Mouse (Mus musculus): ENCODE data around the gene Akt2. TPM values are rescaled to one million over a fixed set of nuclear protein-coding genes. Genes with fewer than 3 reads are reported as not detected.

Gene Akt2
- total and polyA plus RNA-seq, 3 experiments: 73.5 to 127 TPM; not detected in 1

- no peak for DNase-seq (ENCODE audit: low read depth, low spot score)
- H3K4me3 ChIP-seq (ENCODE audit: control insufficient read depth in 1 of 2, insufficient read depth in 1 of 2, low read depth in 2 of 2, low read length in 2 of 2): no peak overlapping the region
- H3K9me3 ChIP-seq (replicated peaks; ENCODE audit: insufficient read depth, low read length): no peaks in the 10 kb centered on the region
- no peak overlapping the region for H3K9ac ChIP-seq (ENCODE audit: control insufficient read depth, low read depth, low read length, poor library complexity, severe bottlenecking)
- H3K27me3 ChIP-seq (ENCODE audit: control insufficient read depth in 1 of 2, insufficient read depth in 2 of 2, low read length in 2 of 2): no peaks in the 10 kb centered on the region
- no peaks in the 10 kb centered on the region for H3K4me1 ChIP-seq (ENCODE audit: control insufficient read depth in 1 of 2, insufficient read depth in 2 of 2, low read length in 2 of 2)
- H3K79me2 ChIP-seq (ENCODE audit: control insufficient read depth, insufficient read depth, low read length, poor library complexity): no peaks in the 10 kb centered on the region
- TF ChIP-seq USF1 (IDR thresholded peaks at IDR 0.05; ENCODE audit: low read depth, low read length) (no peak), ZC3H11A (IDR thresholded peaks at IDR 0.05; ENCODE audit: low read depth, low read length) (no peak), USF2 (IDR thresholded peaks at IDR 0.05; ENCODE audit: borderline replicate concordance in 1 of 2, insufficient read depth in 1 of 2, low read depth in 1 of 2, low read length in 2 of 2) (no peak)
- H3K36me3 ChIP-seq (ENCODE audit: control insufficient read depth in 1 of 2, insufficient read depth in 2 of 2, low read length in 2 of 2): peaks cover 0 to 13% of the 10 kb centered on the region in 2 experiments; a peak in 2 of 4 replicates
- H3K27ac ChIP-seq (ENCODE audit: control insufficient read depth, low read depth, low read length): no peak overlapping the region
Measured at GRCm38 (mm10) chr7:27613751-27614499, 22.6 kb downstream of the Akt2 start.

- DNase-seq (ENCODE audit: low read depth, low spot score): no peak
- H3K27me3 ChIP-seq (ENCODE audit: control insufficient read depth in 1 of 2, insufficient read depth in 2 of 2, low read length in 2 of 2): no peaks in the 10 kb centered on the region
- no peak overlapping the region for H3K9ac ChIP-seq (ENCODE audit: control insufficient read depth, low read depth, low read length, poor library complexity, severe bottlenecking)
- H3K79me2 ChIP-seq (ENCODE audit: control insufficient read depth, insufficient read depth, low read length, poor library complexity): no peaks in the 10 kb centered on the region
- H3K4me3 ChIP-seq (ENCODE audit: control insufficient read depth in 1 of 2, insufficient read depth in 1 of 2, low read depth in 2 of 2, low read length in 2 of 2): no peak overlapping the region
- H3K36me3 ChIP-seq (ENCODE audit: control insufficient read depth in 1 of 2, insufficient read depth in 2 of 2, low read length in 2 of 2): peaks cover 0 to 8% of the 10 kb centered on the region in 2 experiments; a peak in 2 of 4 replicates
- no peaks in the 10 kb centered on the region for H3K9me3 ChIP-seq (replicated peaks; ENCODE audit: insufficient read depth, low read length)
- H3K4me1 ChIP-seq (ENCODE audit: control insufficient read depth in 1 of 2, insufficient read depth in 2 of 2, low read length in 2 of 2): no peaks in the 10 kb centered on the region
- TF ChIP-seq CTCF (IDR thresholded peaks at IDR 0.05 in 2 of 3, conservative IDR thresholded peaks at IDR 0.05 in 1 of 3; ENCODE audit: control insufficient read depth in 1 of 3, insufficient read depth in 1 of 3, low read depth in 2 of 3, low read length in 3 of 3, poor library complexity in 1 of 3, severe bottlenecking in 1 of 3): no peak
- TF ChIP-seq MYC (IDR thresholded peaks at IDR 0.05; ENCODE audit: low read depth, low read length): no peak
- H3K27ac ChIP-seq (ENCODE audit: control insufficient read depth, low read depth, low read length): no peak overlapping the region
Measured at GRCm38 (mm10) chr7:27621028-27621427, 29.7 kb downstream of the Akt2 start.

- H3K4me1 ChIP-seq (ENCODE audit: control insufficient read depth in 1 of 2, insufficient read depth in 2 of 2, low read length in 2 of 2): no peaks in the 10 kb centered on the region
- H3K4me3 ChIP-seq (ENCODE audit: control insufficient read depth in 1 of 2, insufficient read depth in 1 of 2, low read depth in 2 of 2, low read length in 2 of 2): no peak overlapping the region
- no peaks in the 10 kb centered on the region for H3K9me3 ChIP-seq (replicated peaks; ENCODE audit: insufficient read depth, low read length)
- no peak for TF ChIP-seq HCFC1 (IDR thresholded peaks at IDR 0.05; ENCODE audit: low read depth, low read length)
- TF ChIP-seq MAFK (IDR thresholded peaks at IDR 0.05; ENCODE audit: borderline replicate concordance, low read depth, low read length): no peak
- TF ChIP-seq JUND (IDR thresholded peaks at IDR 0.05; ENCODE audit: low read depth, low read length): no peak
- no peak for TF ChIP-seq MAX (IDR thresholded peaks at IDR 0.05; ENCODE audit: low read length)
- no peak for TF ChIP-seq KAT2A (conservative IDR thresholded peaks at IDR 0.05; ENCODE audit: low read depth, low read length)
- H3K79me2 ChIP-seq (ENCODE audit: control insufficient read depth, insufficient read depth, low read length, poor library complexity): no peaks in the 10 kb centered on the region
- no peak overlapping the region for H3K27ac ChIP-seq (ENCODE audit: control insufficient read depth, low read depth, low read length)
- no peaks in the 10 kb centered on the region for H3K27me3 ChIP-seq (ENCODE audit: control insufficient read depth in 1 of 2, insufficient read depth in 2 of 2, low read length in 2 of 2)
- no peak for DNase-seq (ENCODE audit: low read depth, low spot score)
- H3K36me3 ChIP-seq (ENCODE audit: control insufficient read depth in 1 of 2, insufficient read depth in 2 of 2, low read length in 2 of 2): peaks cover 0 to 13% of the 10 kb centered on the region in 2 experiments; a peak in 2 of 4 replicates
- no peak overlapping the region for H3K9ac ChIP-seq (ENCODE audit: control insufficient read depth, low read depth, low read length, poor library complexity, severe bottlenecking)
Measured at GRCm38 (mm10) chr7:27622234-27622633, 30.9 kb downstream of the Akt2 start.
